Mouse (Mus musculus): Measurements from ENCODE around the gene Cep57. TPM values are rescaled to one million over a fixed set of nuclear protein-coding genes. Genes with fewer than 3 reads are reported as not detected.

Cep57 gene
- 65.8 and 66.9 TPM in 2 replicates for polyA plus RNA-seq (2014; fragmentation: Nextera tagmentation; extraction: Ambion mirVana)

DNA sequence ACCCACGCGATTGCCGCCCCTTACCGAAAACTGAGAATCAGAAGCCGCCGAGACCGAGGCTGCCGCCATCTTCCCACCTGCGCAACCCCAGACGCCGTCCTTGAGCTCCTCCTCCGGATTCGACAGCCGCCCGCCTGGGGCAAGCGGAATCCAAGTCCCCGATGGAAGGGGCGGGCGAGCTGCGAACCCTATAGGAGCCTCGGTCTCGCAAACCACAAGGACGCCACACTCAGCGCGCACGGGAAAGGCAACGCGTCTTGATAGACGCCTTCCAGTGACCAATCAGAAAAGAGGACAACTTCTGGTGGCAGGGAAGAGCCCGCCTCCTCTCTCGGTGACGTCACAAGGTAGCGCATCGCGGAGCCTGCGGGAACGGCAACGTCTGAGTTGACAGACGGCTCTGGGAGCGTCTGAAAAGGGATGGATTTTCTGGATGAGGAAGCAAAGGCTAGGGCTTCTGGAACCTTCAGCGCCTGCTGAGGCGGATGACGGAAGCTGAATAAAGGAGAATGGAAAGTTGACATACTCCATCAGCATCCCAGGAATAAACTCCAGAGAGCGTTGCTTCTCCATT, at the start of gene Cep57:
Gene Cep57, minus strand, starts transcription at position 276 of the 574 bp plus-strand sequence.
- peak within 1 kb of the TSS; percentile 97 for H3K9ac ChIP-seq (replicated peaks; ENCODE audit: low read length)
- peak within 1 kb of the TSS; percentile 67 for H3K4me2 ChIP-seq (ENCODE audit: low read depth, low read length)
- H3K27me3 ChIP-seq (ENCODE audit: control insufficient read depth, insufficient read depth, low read length): no peaks in the 10 kb centered on the region
- ATAC-seq (replicated peaks; ENCODE audit: insufficient number of reproducible peaks, low FRiP score, low TSS enrichment, low read depth): peak; percentile 92
- no peaks in the 10 kb centered on the region for H3K9me3 ChIP-seq (replicated peaks; ENCODE audit: control insufficient read depth, low read length)
- H3K4me1 ChIP-seq (ENCODE audit: control insufficient read depth, insufficient read depth, low read length): peaks cover 2% of the 10 kb centered on the region; the same call in 1 of the 2 replicates
- peaks cover 7% of the 10 kb centered on the region for H3K36me3 ChIP-seq (replicated peaks; ENCODE audit: control insufficient read depth, insufficient read depth, low read depth, low read length)
- under 1% methylated on average over 44 of the region's 44 CpGs for WGBS
- DNase-seq (ENCODE audit: low spot score): peak; percentile 99
- peak within 1 kb of the TSS; percentile 80 for H3K4me3 ChIP-seq (ENCODE audit: low read depth, low read length)
- H3K27ac ChIP-seq (replicated peaks; ENCODE audit: low read depth, low read length): peak within 1 kb of the TSS; percentile 92

DNA sequence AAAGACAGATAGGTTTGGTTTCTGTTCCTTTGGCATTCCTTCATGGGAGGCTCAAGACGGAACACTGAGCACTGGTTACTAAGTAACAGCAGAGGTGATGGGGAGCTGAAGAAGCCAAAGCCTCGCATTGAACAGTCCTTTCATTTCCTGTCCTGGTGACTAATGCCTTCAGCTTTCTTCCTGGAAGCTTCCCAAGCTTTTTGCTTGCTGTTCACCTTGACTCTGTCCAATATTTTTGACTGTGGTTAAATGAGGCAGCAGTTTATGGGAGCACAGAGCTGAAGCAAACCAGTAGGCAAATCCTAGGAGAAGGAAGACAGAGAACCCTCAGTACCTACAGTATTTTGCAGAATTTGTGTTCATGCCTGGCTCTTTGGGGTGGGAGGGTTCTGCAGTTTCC, 48.4 kb upstream of the Cep57 start:
- no peaks in the 10 kb centered on the region for H3K36me3 ChIP-seq (replicated peaks; ENCODE audit: control insufficient read depth, insufficient read depth, low read depth, low read length)
- no peaks in the 10 kb centered on the region for H3K27me3 ChIP-seq (ENCODE audit: control insufficient read depth, insufficient read depth, low read length)
- ATAC-seq (replicated peaks; ENCODE audit: insufficient number of reproducible peaks, low FRiP score, low TSS enrichment, low read depth): no peak
- no peak for DNase-seq (ENCODE audit: low spot score)
- no peak overlapping the region for H3K4me2 ChIP-seq (ENCODE audit: low read depth, low read length)
- H3K9me3 ChIP-seq (replicated peaks; ENCODE audit: control insufficient read depth, low read length): no peaks in the 10 kb centered on the region
- 81% methylated on average over 2 of the region's 2 CpGs for WGBS
- H3K4me3 ChIP-seq (ENCODE audit: low read depth, low read length): no peak overlapping the region
- no peaks in the 10 kb centered on the region for H3K4me1 ChIP-seq (ENCODE audit: control insufficient read depth, insufficient read depth, low read length)
- H3K27ac ChIP-seq (replicated peaks; ENCODE audit: low read depth, low read length): no peak overlapping the region
- H3K9ac ChIP-seq (replicated peaks; ENCODE audit: low read length): no peak overlapping the region

DNA sequence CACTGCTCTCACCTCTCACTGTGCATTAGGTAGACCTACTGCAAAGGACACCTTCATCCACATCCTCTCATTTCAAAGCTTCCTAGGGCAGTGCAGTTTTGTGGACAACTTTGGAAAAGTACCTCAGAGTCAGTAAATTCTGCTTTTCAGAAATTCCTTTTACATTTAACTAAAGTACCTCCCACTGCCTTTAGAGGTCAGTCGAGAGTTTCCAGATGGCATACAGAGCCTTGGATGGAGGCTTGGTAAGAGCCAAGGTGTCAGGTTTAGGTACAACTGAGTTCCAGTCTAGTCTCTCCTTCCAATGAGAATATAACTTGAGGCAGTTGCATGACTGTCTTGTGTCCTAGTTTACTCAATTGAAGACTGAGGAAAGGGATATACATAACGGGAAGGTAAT, 47.5 kb upstream of the Cep57 start:
- H3K4me2 ChIP-seq (ENCODE audit: low read depth, low read length): no peak overlapping the region
- no peaks in the 10 kb centered on the region for H3K9me3 ChIP-seq (replicated peaks; ENCODE audit: control insufficient read depth, low read length)
- ATAC-seq (replicated peaks; ENCODE audit: insufficient number of reproducible peaks, low FRiP score, low TSS enrichment, low read depth) (no peak), DNase-seq (ENCODE audit: low spot score) (peak; percentile 67)
- H3K27me3 ChIP-seq (ENCODE audit: control insufficient read depth, insufficient read depth, low read length): no peaks in the 10 kb centered on the region
- H3K36me3 ChIP-seq (replicated peaks; ENCODE audit: control insufficient read depth, insufficient read depth, low read depth, low read length): no peaks in the 10 kb centered on the region
- WGBS: 42% methylated on average over 2 of the region's 2 CpGs
- H3K4me1 ChIP-seq (ENCODE audit: control insufficient read depth, insufficient read depth, low read length): no peaks in the 10 kb centered on the region
- H3K4me3 ChIP-seq (ENCODE audit: low read depth, low read length): no peak overlapping the region
- no peak overlapping the region for H3K27ac ChIP-seq (replicated peaks; ENCODE audit: low read depth, low read length)
- no peak overlapping the region for H3K9ac ChIP-seq (replicated peaks; ENCODE audit: low read length)

DNA sequence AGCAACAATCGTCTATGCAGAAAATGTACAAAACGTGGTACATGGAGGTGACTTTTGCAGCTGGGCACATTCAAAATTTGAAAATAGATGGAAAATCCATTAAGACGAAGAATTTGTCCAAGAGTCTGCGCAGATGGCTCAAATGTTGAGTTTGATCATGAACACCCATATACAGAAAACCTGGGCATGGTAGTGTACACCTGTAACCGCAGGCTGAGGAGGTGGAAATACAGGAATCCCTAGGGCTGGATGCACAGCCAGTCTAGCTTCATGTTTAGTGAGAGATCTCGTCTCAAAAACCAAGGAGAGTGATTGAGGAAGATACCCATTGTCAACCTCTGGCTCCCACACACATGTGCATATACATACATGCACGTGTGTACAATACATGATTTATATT, 44.7 kb upstream of the Cep57 start:
- H3K4me3 ChIP-seq (ENCODE audit: low read depth, low read length): no peak overlapping the region
- no peaks in the 10 kb centered on the region for H3K4me1 ChIP-seq (ENCODE audit: control insufficient read depth, insufficient read depth, low read length)
- H3K27ac ChIP-seq (replicated peaks; ENCODE audit: low read depth, low read length): no peak overlapping the region
- H3K9ac ChIP-seq (replicated peaks; ENCODE audit: low read length): no peak overlapping the region
- no peak overlapping the region for H3K4me2 ChIP-seq (ENCODE audit: low read depth, low read length)
- no peaks in the 10 kb centered on the region for H3K36me3 ChIP-seq (replicated peaks; ENCODE audit: control insufficient read depth, insufficient read depth, low read depth, low read length)
- WGBS: 88% methylated on average over 7 of the region's 7 CpGs
- H3K9me3 ChIP-seq (replicated peaks; ENCODE audit: control insufficient read depth, low read length): no peaks in the 10 kb centered on the region
- no peaks in the 10 kb centered on the region for H3K27me3 ChIP-seq (ENCODE audit: control insufficient read depth, insufficient read depth, low read length)
- no peak for ATAC-seq (replicated peaks; ENCODE audit: insufficient number of reproducible peaks, low FRiP score, low TSS enrichment, low read depth)
- DNase-seq (ENCODE audit: low spot score): no peak

DNA sequence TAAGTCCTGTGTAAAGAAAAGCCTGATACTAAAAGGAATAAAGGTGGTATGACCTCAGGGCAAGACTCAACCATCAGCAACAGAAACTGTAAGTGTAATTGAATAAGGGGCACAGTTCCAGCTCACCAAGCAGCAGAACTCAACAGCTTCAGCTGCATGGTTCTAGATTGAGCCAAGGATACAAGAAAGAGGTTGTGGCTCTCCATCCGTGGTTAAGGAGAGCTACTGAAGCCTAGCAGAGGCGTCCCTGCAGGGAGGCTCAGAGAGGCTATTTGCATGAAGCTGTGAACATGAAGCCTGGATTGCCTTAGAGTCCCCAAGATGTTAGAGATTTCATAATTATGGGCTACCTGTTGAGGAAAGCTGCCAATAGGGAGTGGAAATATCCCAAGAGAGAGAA, 40.7 kb upstream of the Cep57 start:
- no peaks in the 10 kb centered on the region for H3K27me3 ChIP-seq (ENCODE audit: control insufficient read depth, insufficient read depth, low read length)
- no peak overlapping the region for H3K4me2 ChIP-seq (ENCODE audit: low read depth, low read length)
- H3K9me3 ChIP-seq (replicated peaks; ENCODE audit: control insufficient read depth, low read length): no peaks in the 10 kb centered on the region
- no peaks in the 10 kb centered on the region for H3K36me3 ChIP-seq (replicated peaks; ENCODE audit: control insufficient read depth, insufficient read depth, low read depth, low read length)
- H3K4me1 ChIP-seq (ENCODE audit: control insufficient read depth, insufficient read depth, low read length): no peaks in the 10 kb centered on the region
- ATAC-seq (replicated peaks; ENCODE audit: insufficient number of reproducible peaks, low FRiP score, low TSS enrichment, low read depth) (no peak), DNase-seq (ENCODE audit: low spot score) (no peak)
- no peak overlapping the region for H3K4me3 ChIP-seq (ENCODE audit: low read depth, low read length)
- WGBS: 59% methylated on average over 2 of the region's 2 CpGs
- H3K9ac ChIP-seq (replicated peaks; ENCODE audit: low read length): no peak overlapping the region
- H3K27ac ChIP-seq (replicated peaks; ENCODE audit: low read depth, low read length): no peak overlapping the region

DNA sequence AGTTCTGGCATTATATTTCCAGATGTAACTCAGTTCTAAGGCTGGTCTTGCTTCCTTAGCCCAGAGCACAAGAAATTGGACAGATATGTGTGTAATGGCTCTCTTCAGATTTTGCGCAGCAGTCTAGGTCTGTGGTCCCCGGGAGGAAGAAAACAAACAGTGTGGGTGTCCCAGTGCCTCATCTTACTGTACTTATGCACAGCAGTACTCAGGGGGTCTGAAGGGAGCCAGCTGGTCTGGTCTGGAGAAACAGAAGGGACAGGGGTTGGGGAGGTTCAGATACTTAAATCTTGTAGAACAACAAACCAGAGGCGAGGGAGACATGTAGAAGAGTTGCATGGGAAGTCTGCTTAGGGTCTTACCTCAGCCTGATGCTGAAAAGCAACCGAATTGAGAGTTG, 29.9 kb upstream of the Cep57 start:
- no peaks in the 10 kb centered on the region for H3K36me3 ChIP-seq (replicated peaks; ENCODE audit: control insufficient read depth, insufficient read depth, low read depth, low read length)
- ATAC-seq (replicated peaks; ENCODE audit: insufficient number of reproducible peaks, low FRiP score, low TSS enrichment, low read depth) (no peak), DNase-seq (ENCODE audit: low spot score) (no peak)
- WGBS: 86% methylated on average over 4 of the region's 4 CpGs
- H3K9ac ChIP-seq (replicated peaks; ENCODE audit: low read length): no peak overlapping the region
- H3K27me3 ChIP-seq (ENCODE audit: control insufficient read depth, insufficient read depth, low read length): no peaks in the 10 kb centered on the region
- H3K4me2 ChIP-seq (ENCODE audit: low read depth, low read length): no peak overlapping the region
- no peak overlapping the region for H3K27ac ChIP-seq (replicated peaks; ENCODE audit: low read depth, low read length)
- no peaks in the 10 kb centered on the region for H3K9me3 ChIP-seq (replicated peaks; ENCODE audit: control insufficient read depth, low read length)
- H3K4me3 ChIP-seq (ENCODE audit: low read depth, low read length): no peak overlapping the region
- no peaks in the 10 kb centered on the region for H3K4me1 ChIP-seq (ENCODE audit: control insufficient read depth, insufficient read depth, low read length)

DNA sequence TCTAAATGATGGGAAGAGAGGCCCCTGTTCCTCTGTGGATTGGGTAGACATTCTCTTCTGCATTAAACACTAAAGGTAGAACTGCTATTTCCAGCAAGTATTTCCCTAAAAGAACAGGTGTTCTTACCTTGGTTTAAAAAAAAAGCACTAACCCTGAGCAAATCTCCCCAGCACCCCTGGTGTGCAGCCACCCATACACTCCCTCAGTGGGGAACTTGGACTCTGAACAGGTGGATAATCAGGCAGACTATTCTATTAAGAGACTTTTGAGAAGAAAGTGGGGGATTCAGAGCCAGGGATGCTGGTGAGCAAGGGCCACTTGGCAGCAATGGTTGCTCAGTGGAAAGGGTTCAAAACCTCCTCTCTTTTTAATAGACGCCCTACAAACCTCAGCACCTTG, 29.3 kb upstream of the Cep57 start:
- Histone ChIP-seq H3K4me3 (ENCODE audit: low read depth, low read length) (no peak overlapping the region), H3K9ac (replicated peaks; ENCODE audit: low read length) (no peak overlapping the region), H3K4me2 (ENCODE audit: low read depth, low read length) (no peak overlapping the region), H3K4me1 (ENCODE audit: control insufficient read depth, insufficient read depth, low read length) (no peaks in the 10 kb centered on the region), H3K9me3 (replicated peaks; ENCODE audit: control insufficient read depth, low read length) (no peaks in the 10 kb centered on the region), H3K36me3 (replicated peaks; ENCODE audit: control insufficient read depth, insufficient read depth, low read depth, low read length) (no peaks in the 10 kb centered on the region), H3K27me3 (ENCODE audit: control insufficient read depth, insufficient read depth, low read length) (no peaks in the 10 kb centered on the region), H3K27ac (replicated peaks; ENCODE audit: low read depth, low read length) (no peak overlapping the region)
- 65% methylated on average over 1 of the region's 1 CpGs for WGBS
- ATAC-seq (replicated peaks; ENCODE audit: insufficient number of reproducible peaks, low FRiP score, low TSS enrichment, low read depth): no peak
- DNase-seq (ENCODE audit: low spot score): no peak

DNA sequence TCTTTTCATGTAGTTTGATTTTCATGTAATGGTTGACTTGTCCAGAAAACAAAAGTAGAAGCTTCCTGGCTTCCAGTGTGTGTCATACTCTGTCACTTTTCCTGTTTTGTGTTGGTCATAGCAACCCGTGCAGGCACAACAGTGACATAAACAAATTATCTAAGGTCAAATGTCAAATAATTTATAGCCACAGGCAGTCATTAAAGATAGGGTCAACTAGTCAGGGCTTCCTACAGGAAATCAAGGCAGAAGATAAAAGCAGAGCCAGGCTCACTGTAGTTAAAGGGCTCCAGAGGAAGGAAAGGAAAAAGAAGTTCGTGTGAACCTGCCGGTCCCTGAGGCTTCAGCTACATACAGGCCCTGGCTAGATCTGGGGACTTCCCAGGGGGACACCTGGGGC, 27.0 kb upstream of the Cep57 start:
- DNase-seq (ENCODE audit: low spot score) (no peak), ATAC-seq (replicated peaks; ENCODE audit: insufficient number of reproducible peaks, low FRiP score, low TSS enrichment, low read depth) (no peak)
- no peaks in the 10 kb centered on the region for H3K9me3 ChIP-seq (replicated peaks; ENCODE audit: control insufficient read depth, low read length)
- no peak overlapping the region for H3K27ac ChIP-seq (replicated peaks; ENCODE audit: low read depth, low read length)
- H3K36me3 ChIP-seq (replicated peaks; ENCODE audit: control insufficient read depth, insufficient read depth, low read depth, low read length): no peaks in the 10 kb centered on the region
- 26% methylated on average over 3 of the region's 3 CpGs for WGBS
- no peaks in the 10 kb centered on the region for H3K4me1 ChIP-seq (ENCODE audit: control insufficient read depth, insufficient read depth, low read length)
- no peaks in the 10 kb centered on the region for H3K27me3 ChIP-seq (ENCODE audit: control insufficient read depth, insufficient read depth, low read length)
- no peak overlapping the region for H3K9ac ChIP-seq (replicated peaks; ENCODE audit: low read length)
- H3K4me2 ChIP-seq (ENCODE audit: low read depth, low read length): no peak overlapping the region
- H3K4me3 ChIP-seq (ENCODE audit: low read depth, low read length): no peak overlapping the region

Data from embryonic facial prominence, embryonic 11.5 days (tissue).